Mouse (Mus musculus) ES-E14 (cell line): ENCODE data around the gene Cd81. TPM values are rescaled to one million over a fixed set of nuclear protein-coding genes. Genes with fewer than 3 reads are reported as not detected.

ENCODE experiments used
- DNase-seq: peaks from one replicate; pipeline ENCODE4 v3.0.0-alpha.2; 2013; ENCODE audit warnings: low read depth, low spot score
- H3K27ac ChIP-seq: 2 replicates; pipeline ENCODE4 v1.5.1; 2012; ENCODE audit warnings: low read depth, mild to moderate bottlenecking, low read length, moderate library complexity, mixed read lengths; ENCODE audit not compliant: poor library complexity, insufficient read depth, severe bottlenecking
- H3K36me3 ChIP-seq: 2 replicates; pipeline ENCODE4 v1.6.1; 2012; ENCODE audit warnings: mild to moderate bottlenecking, low read length, moderate library complexity, mixed read lengths; ENCODE audit not compliant: control insufficient read depth, poor library complexity, insufficient read depth, severe bottlenecking
- H3K4me1 ChIP-seq, 2 experiments: fragments of 150-350 bp in 1 of 2; sonication (generic) in 1 of 2; 2 replicates each; pipeline ENCODE4 v1.6.1; 2012; ENCODE audit warnings: low read length in 2 of 2, mild to moderate bottlenecking in 1 of 2, mixed read lengths in 1 of 2; ENCODE audit not compliant: control insufficient read depth in 2 of 2, insufficient read depth in 2 of 2, poor library complexity in 1 of 2
- H3K4me3 ChIP-seq, 2 experiments: fragments of 150-350 bp in 1 of 2; sonication (generic) in 1 of 2; 2 replicates each; pipeline ENCODE4 v1.5.1; 2012; ENCODE audit warnings: low read length in 2 of 2, low read depth in 1 of 2, mild to moderate bottlenecking in 1 of 2, mixed read lengths in 1 of 2; ENCODE audit not compliant: insufficient read depth in 1 of 2, poor library complexity in 1 of 2, severe bottlenecking in 1 of 2
- H3K9ac ChIP-seq: 2 replicates; pipeline ENCODE4 v1.6.1; 2012; ENCODE audit warnings: low read depth, mild to moderate bottlenecking, low read length, mixed read lengths; ENCODE audit not compliant: poor library complexity, insufficient read depth, severe bottlenecking
- H3K9me3 ChIP-seq: fragments of 150-350 bp; sonication (generic); 2 replicates; pipeline ENCODE4 v1.6.1; 2012; ENCODE audit warnings: low read depth, mild to moderate bottlenecking, low read length; ENCODE audit not compliant: control insufficient read depth, insufficient read depth
- CHD2 ChIP-seq: IDR thresholded peaks from 2 replicates; pipeline ENCODE4 v1.6.1; 2014; ENCODE audit warnings: mild to moderate bottlenecking, low read depth, low read length, inconsistent platforms
- HCFC1 ChIP-seq: IDR thresholded peaks from 2 replicates; pipeline ENCODE4 v1.6.1; 2012; ENCODE audit warnings: low read length, inconsistent platforms, borderline replicate concordance; ENCODE audit not compliant: insufficient read depth
- MAFK ChIP-seq: IDR thresholded peaks from 2 replicates; pipeline ENCODE4 v1.6.1; 2014; ENCODE audit warnings: mild to moderate bottlenecking, low read depth, low read length, inconsistent platforms; ENCODE audit not compliant: insufficient read depth
- ZC3H11A ChIP-seq: IDR thresholded peaks from 2 replicates; pipeline ENCODE4 v1.6.1; 2012; ENCODE audit warnings: low read depth, mild to moderate bottlenecking, inconsistent platforms, low read length, borderline replicate concordance
- ZNF384 ChIP-seq: IDR thresholded peaks from 2 replicates; pipeline ENCODE4 v1.6.1; 2012; ENCODE audit warnings: low read depth, low read length, inconsistent platforms
- in situ Hi-C, 2 experiments: fragments of 600-800 bp; cut with MboI; formaldehyde crosslinking; loops; one replicate each; pipeline ENCODE4 v1.15.1; 2025; ENCODE audit warnings: low sequenced_read_pairs in 2 of 2, inconsistent platforms in 1 of 2; ENCODE audit not compliant: unreplicated experiment in 2 of 2
- total RNA-seq: library from RNA; depleted of rRNA; stranded (reverse); fragments of 300-350 nt; gene quantifications from 2 replicates; pipeline ENCODE4 v1.2.3, GENCODE M21; 2012

Cd81 gene
- total RNA-seq, 1 experiment: 403 TPM

DNA sequence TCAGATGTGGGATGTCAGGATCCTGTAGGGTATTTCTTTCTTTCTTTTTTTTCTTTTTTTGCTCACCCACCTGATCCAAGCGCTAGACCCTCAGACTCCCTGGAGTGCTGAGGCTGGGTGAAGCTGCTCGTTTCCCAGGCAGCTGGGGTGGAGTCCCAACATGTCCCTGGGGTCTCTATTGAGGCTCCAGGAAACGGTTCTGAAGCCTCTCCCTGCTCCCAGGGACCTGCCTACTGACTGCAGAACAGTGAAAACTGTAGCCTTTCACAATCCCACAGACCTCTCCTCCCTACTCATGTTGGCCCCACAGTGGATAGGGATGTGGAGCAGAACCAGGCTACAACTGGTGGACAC, 2.0 kb downstream of the Cd81 start:
- in situ Hi-C loops: no loop called here
- Histone ChIP-seq H3K9ac (peak overlapping the region; percentile 84), H3K36me3 (peaks cover 31% of the 10 kb centered on the region), H3K9me3 (no peaks in the 10 kb centered on the region), H3K4me3 (peak overlapping the region; percentile 80 to 86), H3K27ac (peak overlapping the region; percentile 6; the same call in 1 of the 2 replicates), H3K4me1 (peaks cover 3 to 18% of the 10 kb centered on the region in 2 experiments; a peak in 3 of 4 replicates)
- no peak for DNase-seq
- TF ChIP-seq CHD2 (no peak), MAFK (no peak), HCFC1 (no peak), ZNF384 (no peak), ZC3H11A (no peak)

GRCm38 (mm10) chr7:143055001-143055400, 2.5 kb downstream of the Cd81 start:
- in situ Hi-C loops: no loop called here
- no peak for DNase-seq
- H3K4me1 ChIP-seq: peaks cover 3 to 18% of the 10 kb centered on the region in 2 experiments; a peak in 3 of 4 replicates
- H3K9ac ChIP-seq: peak overlapping the region; percentile 84
- H3K4me3 ChIP-seq: peak overlapping the region; percentile 80 to 86
- H3K36me3 ChIP-seq: peaks cover 31% of the 10 kb centered on the region
- H3K27ac ChIP-seq: peak overlapping the region; percentile 6; the same call in 1 of the 2 replicates
- no peaks in the 10 kb centered on the region for H3K9me3 ChIP-seq
- TF ChIP-seq ZC3H11A (no peak), MAFK (no peak), CHD2 (no peak), ZNF384 (no peak), HCFC1 (no peak)

DNA sequence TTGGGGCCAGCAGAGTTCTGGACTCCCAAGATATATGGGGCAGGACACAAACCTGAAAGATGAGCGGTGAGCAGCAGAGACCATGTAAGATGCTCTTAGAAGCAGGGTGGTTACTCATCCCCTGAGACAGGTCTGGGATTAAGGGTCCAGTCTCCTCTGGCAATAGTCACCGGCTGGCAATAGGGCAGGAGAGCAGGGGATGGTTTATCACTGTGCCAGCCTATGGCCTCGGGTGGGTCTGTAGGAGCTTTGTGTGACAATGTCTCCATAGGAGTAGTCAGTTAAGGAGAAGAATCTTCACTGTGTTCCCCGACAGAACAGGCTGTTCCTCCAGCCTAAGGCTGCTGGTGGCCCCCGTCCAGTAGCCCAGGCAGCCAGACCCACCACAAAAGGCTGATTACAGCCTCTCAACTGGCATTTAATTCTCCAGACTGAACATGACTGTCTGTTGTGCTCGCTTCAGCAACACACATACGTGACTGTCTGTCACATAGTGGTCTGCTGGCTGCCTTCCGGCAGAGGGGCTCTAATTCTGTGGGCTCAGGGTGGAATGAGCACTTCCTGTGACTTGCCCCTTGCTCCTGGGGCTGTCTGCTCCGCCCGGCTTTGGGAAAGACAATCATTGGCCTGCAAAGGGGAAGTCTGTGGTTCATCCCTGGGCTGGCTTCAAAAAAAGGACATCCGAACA, 3.1 kb downstream of the Cd81 start:
- H3K27ac ChIP-seq: no peak overlapping the region
- H3K36me3 ChIP-seq: peaks cover 34% of the 10 kb centered on the region
- no peak for TF ChIP-seq HCFC1
- no peak for TF ChIP-seq ZNF384
- no peak for TF ChIP-seq ZC3H11A
- no peak for TF ChIP-seq MAFK
- no peak for TF ChIP-seq CHD2
- H3K9me3 ChIP-seq: no peaks in the 10 kb centered on the region
- in situ Hi-C loops: no loop called here
- 0 out of 2 replicates have a peak overlapping the region, but pooled peaks have one; percentile 5 for H3K9ac ChIP-seq
- H3K4me3 ChIP-seq: peak overlapping the region; percentile 8 to 86; a peak in 1 of 4 replicates
- DNase-seq: no peak
- peaks cover 3 to 18% of the 10 kb centered on the region in 2 experiments; a peak in 3 of 4 replicates for H3K4me1 ChIP-seq

DNA sequence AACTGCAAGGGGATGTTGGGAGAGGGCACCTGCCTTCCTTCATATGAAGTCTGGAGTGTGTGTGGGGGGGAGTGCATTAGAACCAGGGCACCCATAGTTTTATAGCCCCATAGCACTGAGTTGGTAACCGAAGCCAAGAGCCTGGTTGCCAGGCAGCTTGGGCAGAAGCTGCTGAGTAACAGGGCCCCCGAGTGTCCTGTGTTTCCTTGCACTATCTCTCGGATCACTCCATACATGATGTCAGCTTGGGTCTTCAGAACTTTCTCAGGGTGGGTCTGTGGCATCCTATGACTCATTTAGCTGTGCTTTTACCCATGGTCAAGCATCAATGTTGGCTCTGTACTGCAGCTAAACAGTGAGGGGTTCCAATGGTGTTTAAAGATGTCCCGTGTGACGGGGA, 4.5 kb downstream of the Cd81 start:
- H3K9ac ChIP-seq: no peak overlapping the region
- in situ Hi-C loops: no loop called here
- no peaks in the 10 kb centered on the region for H3K9me3 ChIP-seq
- H3K4me3 ChIP-seq: no peak overlapping the region
- peaks cover 4 to 24% of the 10 kb centered on the region in 2 experiments; a peak in 3 of 4 replicates for H3K4me1 ChIP-seq
- no peak for DNase-seq
- TF ChIP-seq ZNF384: no peak
- no peak for TF ChIP-seq CHD2
- TF ChIP-seq ZC3H11A: no peak
- TF ChIP-seq HCFC1: no peak
- TF ChIP-seq MAFK: no peak
- H3K27ac ChIP-seq: no peak overlapping the region
- peaks cover 40% of the 10 kb centered on the region for H3K36me3 ChIP-seq
